Mouse (Mus musculus) midbrain, embryonic 11.5 days (tissue): ENCODE results near the gene Olfr1371. TPM values are rescaled to one million over a fixed set of nuclear protein-coding genes. Genes with fewer than 3 reads are reported as not detected.

ENCODE experiments used
- ATAC-seq: fragments of 200-750 bp; cut with Nextera tagmentation; 2 replicates; pipeline ENCODE4 v1.8.0; 2017; ENCODE audit warnings: moderate TSS enrichment, moderate library complexity; ENCODE audit not compliant: low FRiP score
- DNase-seq: peaks from one replicate; pipeline ENCODE4 v3.0.0; 2015; ENCODE audit warnings: low spot score; ENCODE audit errors: missing footprints
- H3K27ac ChIP-seq: fragments of 300-500 bp; sonication (generic); 2 replicates; pipeline ENCODE4 v1.5.1; 2014; ENCODE audit warnings: low read depth, low read length
- H3K27me3 ChIP-seq: fragments of 300-500 bp; sonication (generic); 2 replicates; pipeline ENCODE4 v1.6.1; 2014; ENCODE audit warnings: mild to moderate bottlenecking, low read length, moderate library complexity, mixed read lengths; ENCODE audit not compliant: control insufficient read depth, insufficient read depth
- H3K36me3 ChIP-seq: fragments of 300-500 bp; sonication (generic); 2 replicates; pipeline ENCODE4 v1.6.1; 2014; ENCODE audit warnings: mild to moderate bottlenecking, low read length, moderate library complexity, mixed read lengths; ENCODE audit not compliant: control insufficient read depth, insufficient read depth
- H3K4me1 ChIP-seq: fragments of 300-500 bp; sonication (generic); 2 replicates; pipeline ENCODE4 v1.6.1; 2014; ENCODE audit warnings: low read length; ENCODE audit not compliant: control insufficient read depth, insufficient read depth
- H3K4me2 ChIP-seq: fragments of 300-500 bp; sonication (generic); 2 replicates; pipeline ENCODE4 v1.6.1; 2014; ENCODE audit warnings: mild to moderate bottlenecking, moderate library complexity
- H3K4me3 ChIP-seq: fragments of 300-500 bp; sonication (generic); 2 replicates; pipeline ENCODE4 v1.5.1; 2014; ENCODE audit warnings: low read depth, low read length
- H3K9ac ChIP-seq: fragments of 300-500 bp; sonication (generic); 2 replicates; pipeline ENCODE4 v1.6.1; 2014; ENCODE audit warnings: low read length
- H3K9me3 ChIP-seq: fragments of 300-500 bp; sonication (generic); 2 replicates; pipeline ENCODE4 v1.6.1; 2016; ENCODE audit warnings: low read length; ENCODE audit not compliant: control insufficient read depth
- WGBS: fragments of 180-500 bp; shearing (Covaris S2); extraction: QIAGEN DNeasy Blood & Tissue Kit; methylation state at CpG from one replicate; pipeline ENCODE4 v1.1.7; 2014; 5-methylcytosine and 5-hydroxymethylcytosine counted together
- polyA plus RNA-seq: library from polyadenylated mRNA; unstranded; fragments of >200 nt; fragmentation: Nextera tagmentation; extraction: Ambion mirVana; gene quantifications from 2 replicates; pipeline ENCODE4 v1.2.1, GENCODE M21; 2014

Olfr1371 gene
- not detected in 2 replicates for polyA plus RNA-seq

DNA sequence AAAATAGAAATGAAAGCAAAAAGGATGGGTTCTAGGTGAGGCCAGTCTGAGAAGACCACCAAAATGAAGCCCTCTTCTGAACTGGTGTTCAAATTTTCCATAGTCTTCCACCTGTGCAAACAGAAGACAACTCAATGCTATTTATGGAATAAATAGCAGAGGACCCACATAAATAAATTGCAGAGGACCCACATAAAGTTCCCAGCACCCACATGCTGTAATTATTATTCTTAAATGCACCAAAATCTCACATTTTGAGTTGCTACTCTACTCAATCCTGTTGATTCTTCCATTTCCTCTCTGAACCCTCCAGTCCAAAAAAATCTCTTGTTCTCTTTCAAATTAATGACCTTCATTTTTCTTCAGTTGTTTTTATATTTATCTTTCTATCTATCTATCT is at the start of gene Olfr1371:
Gene Olfr1371, minus strand, starts transcription at position 101 of the 400 bp plus-strand sequence.
- Histone ChIP-seq H3K4me2 (no peak within 1 kb of the TSS), H3K27ac (no peak within 1 kb of the TSS), H3K9me3 (no peaks in the 10 kb centered on the region), H3K9ac (no peak within 1 kb of the TSS), H3K4me3 (no peak within 1 kb of the TSS), H3K4me1 (no peaks in the 10 kb centered on the region), H3K27me3 (no peaks in the 10 kb centered on the region), H3K36me3 (no peaks in the 10 kb centered on the region)
- ATAC-seq (no peak), DNase-seq (no peak)

DNA sequence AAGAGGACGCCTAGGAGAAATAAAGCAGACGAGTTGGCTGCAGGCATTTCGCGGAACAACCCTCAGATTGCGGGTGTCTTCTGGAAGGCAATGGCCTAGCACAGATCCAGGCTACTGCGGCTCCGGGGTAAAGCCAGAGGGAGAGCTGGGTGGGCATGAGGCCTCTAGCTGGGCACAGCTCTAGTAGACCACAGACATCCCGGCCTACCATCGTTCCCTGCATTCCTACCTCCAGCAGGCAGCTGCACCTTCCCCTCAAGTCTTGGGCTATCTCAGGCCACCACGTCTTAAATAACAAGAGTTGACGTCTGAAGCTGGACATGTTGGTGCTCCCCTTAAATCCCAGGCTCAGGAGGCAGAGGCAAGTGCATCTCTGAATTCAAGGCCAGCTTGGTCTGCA is 48.6 kb upstream of the Olfr1371 start:
- 92% methylated on average over 11 of the region's 11 CpGs for WGBS
- H3K9me3 ChIP-seq = no peaks in the 10 kb centered on the region
- no peak overlapping the region for H3K4me2 ChIP-seq
- H3K4me3 ChIP-seq = no peak overlapping the region
- H3K27me3 ChIP-seq = no peaks in the 10 kb centered on the region
- H3K9ac ChIP-seq = no peak overlapping the region
- H3K4me1 ChIP-seq = no peaks in the 10 kb centered on the region
- H3K27ac ChIP-seq = no peak overlapping the region
- ATAC-seq (no peak), DNase-seq (no peak)
- H3K36me3 ChIP-seq = no peaks in the 10 kb centered on the region

DNA sequence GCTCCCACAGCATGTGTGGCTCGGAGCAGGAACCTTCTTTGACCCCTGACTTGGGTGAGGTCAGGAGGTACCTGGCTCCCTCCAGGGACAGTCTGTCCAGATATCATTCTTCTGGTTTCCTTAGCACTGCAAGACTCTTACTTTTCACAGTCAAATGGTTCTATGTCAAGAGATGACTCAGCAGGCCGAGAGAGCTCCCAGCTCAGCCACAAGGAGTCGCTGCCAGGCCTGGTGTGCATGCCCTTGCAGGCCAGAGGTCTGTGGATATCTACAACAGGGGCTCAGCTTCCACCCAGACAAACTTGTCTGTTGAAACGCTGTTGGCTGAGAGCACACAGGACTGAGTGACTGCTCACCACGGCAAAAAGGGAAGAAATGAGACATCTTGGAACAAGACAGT is 48.1 kb upstream of the Olfr1371 start:
- 66% methylated on average over 5 of the region's 5 CpGs for WGBS
- ATAC-seq = no peak

DNA sequence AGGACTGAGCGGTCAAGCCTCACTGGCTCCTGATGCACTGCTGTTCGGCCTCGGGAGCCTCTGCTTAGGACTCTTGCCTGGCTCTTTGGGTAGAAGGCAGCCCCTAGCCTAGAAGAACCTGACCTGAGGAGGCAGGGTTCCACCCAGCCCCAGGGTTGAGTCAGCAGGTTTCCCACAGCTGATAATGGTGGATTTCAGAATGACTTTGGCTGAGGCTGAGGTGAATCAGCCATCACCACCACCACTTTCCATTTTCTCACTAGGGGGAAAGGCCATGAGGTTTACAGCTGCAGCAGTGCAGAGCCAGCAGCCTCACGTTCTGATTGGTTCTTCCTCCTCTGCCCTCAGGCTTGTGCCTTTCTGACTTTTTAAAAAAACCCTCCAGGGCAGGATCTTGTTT is 47.1 kb upstream of the Olfr1371 start:
- Histone ChIP-seq H3K4me1 (no peaks in the 10 kb centered on the region), H3K4me3 (no peak overlapping the region), H3K9ac (no peak overlapping the region), H3K27ac (no peak overlapping the region), H3K36me3 (no peaks in the 10 kb centered on the region), H3K27me3 (no peaks in the 10 kb centered on the region), H3K4me2 (no peak overlapping the region), H3K9me3 (no peaks in the 10 kb centered on the region)
- DNase-seq (no peak), ATAC-seq (no peak)
- 59% methylated on average over 4 of the region's 4 CpGs for WGBS

More for the DNA sequence above, 48.1 kb upstream of the Olfr1371 start:
- Histone ChIP-seq H3K9ac (no peak overlapping the region), H3K36me3 (no peaks in the 10 kb centered on the region), H3K4me1 (no peaks in the 10 kb centered on the region), H3K4me2 (no peak overlapping the region), H3K9me3 (no peaks in the 10 kb centered on the region), H3K27ac (no peak overlapping the region), H3K4me3 (no peak overlapping the region), H3K27me3 (no peaks in the 10 kb centered on the region)
- no peak for DNase-seq

DNA sequence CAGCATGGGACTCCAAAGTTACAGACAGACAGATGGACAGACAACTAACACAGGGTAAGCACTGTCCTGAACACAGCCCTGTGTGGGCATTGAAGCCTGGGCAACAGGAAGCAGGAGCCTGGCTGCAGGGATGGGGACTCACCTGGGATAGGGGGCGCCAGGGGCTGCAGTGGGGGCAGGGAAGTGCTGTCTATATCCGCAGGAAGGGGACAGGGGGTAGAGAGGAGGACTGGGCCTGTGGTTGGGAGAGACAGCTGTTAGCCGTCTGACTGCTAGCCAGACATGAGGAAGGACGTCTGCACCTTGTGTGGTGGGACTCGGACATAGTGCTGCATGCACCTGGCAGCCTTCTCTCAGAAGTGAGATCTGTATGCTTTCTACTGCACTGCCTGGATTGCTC is 44.9 kb upstream of the Olfr1371 start:
- WGBS = 77% methylated on average over 5 of the region's 5 CpGs
- Histone ChIP-seq H3K27ac (no peak overlapping the region), H3K9ac (no peak overlapping the region), H3K9me3 (no peaks in the 10 kb centered on the region), H3K4me2 (no peak overlapping the region), H3K4me1 (no peaks in the 10 kb centered on the region), H3K27me3 (no peaks in the 10 kb centered on the region), H3K4me3 (no peak overlapping the region), H3K36me3 (no peaks in the 10 kb centered on the region)
- ATAC-seq (no peak), DNase-seq (no peak)

DNA sequence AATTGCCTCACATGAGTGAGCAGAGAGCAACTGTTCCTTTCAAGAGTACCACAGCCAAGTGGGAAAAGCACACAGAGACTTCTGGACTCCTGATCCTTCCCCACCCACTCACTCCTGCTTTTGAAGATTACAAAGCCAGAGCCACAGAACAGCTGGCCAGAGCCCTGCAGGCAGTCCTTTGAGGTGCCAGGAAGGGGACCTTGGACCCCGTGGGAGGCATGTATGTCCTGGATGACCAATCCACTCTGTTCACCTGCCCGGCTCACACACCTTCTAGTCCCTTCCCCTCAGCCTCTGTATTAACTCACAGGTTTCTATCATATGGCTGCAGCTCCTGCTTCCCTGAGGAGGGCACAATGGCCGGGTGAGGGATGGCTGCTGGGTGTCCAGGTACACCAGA is 43.6 kb upstream of the Olfr1371 start:
- Histone ChIP-seq H3K4me2 (no peak overlapping the region), H3K36me3 (no peaks in the 10 kb centered on the region), H3K9ac (no peak overlapping the region), H3K9me3 (no peaks in the 10 kb centered on the region), H3K27me3 (no peaks in the 10 kb centered on the region), H3K4me1 (no peaks in the 10 kb centered on the region), H3K4me3 (no peak overlapping the region), H3K27ac (no peak overlapping the region)
- ATAC-seq = no peak
- no peak for DNase-seq
- 85% methylated on average over 3 of the region's 3 CpGs for WGBS

DNA sequence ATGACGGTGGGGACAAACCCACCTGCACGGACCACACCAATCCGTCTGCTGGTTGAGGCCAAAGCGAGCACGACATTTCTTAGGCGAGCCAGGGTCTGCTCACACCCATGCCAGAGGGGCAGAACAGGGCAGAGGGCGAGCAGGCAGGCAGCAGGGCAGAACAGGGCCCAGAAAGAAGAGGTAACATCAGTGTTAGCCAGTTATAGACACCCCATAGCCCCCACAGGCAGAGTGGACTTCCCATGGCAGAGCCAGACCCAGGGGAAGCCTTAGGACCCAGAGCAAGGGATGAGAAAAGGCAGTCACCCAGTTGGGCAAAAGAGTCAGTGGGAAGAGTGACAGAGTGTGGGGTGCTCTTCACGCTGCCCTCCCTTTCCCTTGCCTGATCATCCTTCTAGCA is 41.3 kb upstream of the Olfr1371 start:
- Histone ChIP-seq H3K27ac (no peak overlapping the region), H3K4me3 (no peak overlapping the region), H3K9ac (no peak overlapping the region), H3K4me2 (no peak overlapping the region), H3K4me1 (no peaks in the 10 kb centered on the region), H3K27me3 (no peaks in the 10 kb centered on the region), H3K9me3 (no peaks in the 10 kb centered on the region), H3K36me3 (no peaks in the 10 kb centered on the region)
- WGBS = 89% methylated on average over 8 of the region's 8 CpGs
- ATAC-seq = no peak
- DNase-seq = no peak

DNA sequence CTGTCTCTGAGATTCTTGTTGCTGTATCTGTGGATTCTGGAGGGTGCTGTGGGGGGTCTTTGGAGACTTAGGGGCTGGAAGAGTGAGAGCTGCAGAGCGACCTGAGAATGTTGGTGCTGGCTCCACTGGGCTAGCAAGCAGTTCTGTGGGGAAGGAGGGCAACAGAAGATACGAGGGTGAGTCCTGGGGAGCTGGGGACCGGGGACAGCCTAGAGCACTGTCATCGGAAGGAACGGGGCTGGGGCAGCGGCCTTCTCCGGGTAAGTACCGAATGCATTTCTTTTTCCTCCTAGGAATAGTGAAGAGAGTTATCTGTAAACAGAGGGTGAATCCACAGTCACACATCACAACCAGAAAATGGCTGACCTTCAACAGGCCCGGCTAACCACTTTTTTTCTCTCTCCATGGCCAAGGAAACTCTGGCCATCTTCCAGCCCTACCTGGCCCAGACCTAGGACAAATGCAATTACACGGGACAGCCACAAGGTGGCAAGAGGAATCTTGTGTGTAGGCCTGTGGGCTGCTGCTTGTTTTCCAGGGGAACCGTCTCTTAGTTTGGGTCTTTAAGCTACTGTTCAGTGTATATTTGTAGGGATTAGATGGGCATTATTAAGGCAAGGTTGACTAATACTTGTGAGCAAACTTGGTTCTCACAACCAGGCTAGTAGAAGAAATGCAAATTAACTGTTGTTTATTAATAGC is 40.0 kb upstream of the Olfr1371 start:
- Histone ChIP-seq H3K9ac (no peak overlapping the region), H3K4me3 (no peak overlapping the region), H3K4me1 (no peaks in the 10 kb centered on the region), H3K27me3 (no peaks in the 10 kb centered on the region), H3K9me3 (no peaks in the 10 kb centered on the region), H3K36me3 (peaks cover 3% of the 10 kb centered on the region; the same call in 1 of the 2 replicates), H3K4me2 (no peak overlapping the region), H3K27ac (no peak overlapping the region)
- 66% methylated on average over 11 of the region's 11 CpGs for WGBS
- DNase-seq = peak; percentile 93
- ATAC-seq = peak; percentile 74; the same call in 1 of the 2 replicates

DNA sequence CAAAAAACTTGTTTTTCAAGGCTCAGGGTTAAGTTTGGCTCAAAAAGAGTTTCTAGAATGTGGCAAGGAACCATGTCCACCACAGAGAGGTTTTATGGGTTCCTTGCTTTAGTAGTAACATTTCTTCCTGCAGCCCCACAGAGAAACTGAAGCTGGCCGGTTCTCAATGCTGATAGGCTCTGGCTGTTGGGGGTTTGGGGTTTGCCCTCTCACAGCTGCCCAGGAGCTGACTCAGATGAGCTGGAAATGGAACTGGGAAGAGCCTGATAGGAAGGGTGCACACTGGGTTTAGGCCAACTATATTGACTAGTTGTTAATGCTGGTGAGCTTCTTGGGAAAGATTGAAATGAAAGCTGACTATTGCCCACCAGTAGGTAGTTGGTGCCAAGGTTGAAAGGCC is 38.9 kb upstream of the Olfr1371 start:
- H3K4me3 ChIP-seq = no peak overlapping the region
- no peaks in the 10 kb centered on the region for H3K27me3 ChIP-seq
- H3K4me1 ChIP-seq = no peaks in the 10 kb centered on the region
- H3K9ac ChIP-seq = no peak overlapping the region
- peaks cover 5% of the 10 kb centered on the region; the same call in 1 of the 2 replicates for H3K36me3 ChIP-seq
- no peak for ATAC-seq
- H3K9me3 ChIP-seq = no peaks in the 10 kb centered on the region
- 74% methylated on average over 1 of the region's 1 CpGs for WGBS
- no peak for DNase-seq
- no peak overlapping the region for H3K27ac ChIP-seq
- no peak overlapping the region for H3K4me2 ChIP-seq
